Mouse (Mus musculus) forebrain, embryonic 11.5 days (tissue): ENCODE measurements around the gene Pde8a. TPM values are rescaled to one million over a fixed set of nuclear protein-coding genes. Genes with fewer than 3 reads are reported as not detected.
A peak's percentile ranks its signal among the peaks of the same experiment; 100 is the strongest.

Experiments
- ATAC-seq: fragments of 200-750 bp; cut with Nextera tagmentation; replicated peaks from 2 replicates; pipeline ENCODE4 v1.8.0; 2017; ENCODE audit warnings: moderate TSS enrichment; ENCODE audit not compliant: low FRiP score
- DNase-seq: peaks from one replicate; pipeline ENCODE4 v3.0.0-alpha.2; 2017; ENCODE audit warnings: low spot score
- H3K27ac ChIP-seq: fragments of 300-500 bp; sonication (generic); 2 replicates; pipeline ENCODE4 v1.5.1; 2014; ENCODE audit warnings: low read depth, low read length
- H3K27me3 ChIP-seq: fragments of 300-500 bp; sonication (generic); 2 replicates; pipeline ENCODE4 v1.6.1; 2014; ENCODE audit warnings: mild to moderate bottlenecking, low read length, mixed read lengths; ENCODE audit not compliant: control insufficient read depth, insufficient read depth
- H3K36me3 ChIP-seq: fragments of 300-500 bp; sonication (generic); 2 replicates; pipeline ENCODE4 v1.6.1; 2014; ENCODE audit warnings: mild to moderate bottlenecking, low read length, moderate library complexity, mixed read lengths; ENCODE audit not compliant: control insufficient read depth, insufficient read depth
- H3K4me1 ChIP-seq: fragments of 300-500 bp; sonication (generic); replicated peaks from 2 replicates; pipeline ENCODE4 v1.6.1; 2014; ENCODE audit warnings: low read length, mixed read lengths; ENCODE audit not compliant: control insufficient read depth, insufficient read depth
- H3K4me2 ChIP-seq: fragments of 300-500 bp; sonication (generic); 2 replicates; pipeline ENCODE4 v1.6.1; 2014; ENCODE audit warnings: low read depth, mild to moderate bottlenecking, low read length, moderate library complexity, mixed read lengths; ENCODE audit not compliant: severe bottlenecking
- H3K4me3 ChIP-seq: fragments of 300-500 bp; sonication (generic); 2 replicates; pipeline ENCODE4 v1.5.1; 2014; ENCODE audit warnings: low read depth, low read length
- H3K9ac ChIP-seq: fragments of 300-500 bp; sonication (generic); 2 replicates; pipeline ENCODE4 v1.6.1; 2014; ENCODE audit warnings: low read length
- H3K9me3 ChIP-seq: fragments of 300-500 bp; sonication (generic); 2 replicates; pipeline ENCODE4 v1.6.1; 2016; ENCODE audit warnings: low read length, mixed read lengths; ENCODE audit not compliant: control insufficient read depth
- WGBS: fragments of 180-500 bp; shearing (Covaris S2); extraction: QIAGEN DNeasy Blood & Tissue Kit; methylation state at CpG from one replicate; pipeline ENCODE4 v1.1.7; 2014; 5-methylcytosine and 5-hydroxymethylcytosine counted together
- polyA plus RNA-seq: library from polyadenylated mRNA; unstranded; fragments of >200 nt; fragmentation: Nextera tagmentation; extraction: Ambion mirVana; gene quantifications from 2 replicates; pipeline ENCODE4 v1.2.1, GENCODE M21; 2014

Gene Pde8a
- polyA plus RNA-seq, 1 experiment from 2014 or later = 2.4 TPM

DNA sequence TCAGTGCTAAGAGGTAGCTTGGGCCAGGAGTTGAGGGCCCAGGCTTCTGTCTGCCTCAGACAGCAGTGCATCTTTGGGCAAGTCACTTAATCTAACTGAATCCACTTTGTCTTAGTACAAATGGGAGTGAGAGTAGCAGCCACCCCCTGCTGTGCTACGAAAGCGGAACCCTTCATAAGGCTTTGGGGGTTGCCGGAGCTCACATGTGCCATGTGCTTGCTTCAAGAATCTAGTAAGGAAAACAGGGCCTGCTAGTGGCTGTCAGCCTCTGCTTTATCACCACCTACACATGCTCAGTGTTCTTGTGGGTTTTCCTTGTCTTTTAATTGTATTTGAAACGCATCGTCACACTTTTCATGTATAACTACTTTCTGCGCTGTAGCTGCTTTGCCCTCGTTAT is 87.9 kb downstream of the Pde8a start:
- Histone ChIP-seq H3K9me3 (no peaks in the 10 kb centered on the region), H3K4me1 (no peaks in the 10 kb centered on the region; the same call in 1 of the 2 replicates), H3K9ac (no peak overlapping the region), H3K4me3 (no peak overlapping the region), H3K4me2 (no peak overlapping the region), H3K27me3 (no peaks in the 10 kb centered on the region), H3K36me3 (no peaks in the 10 kb centered on the region), H3K27ac (no peak overlapping the region)
- 45% methylated on average over 7 of the region's 7 CpGs for WGBS
- DNase-seq (no peak), ATAC-seq (no peak)

DNA sequence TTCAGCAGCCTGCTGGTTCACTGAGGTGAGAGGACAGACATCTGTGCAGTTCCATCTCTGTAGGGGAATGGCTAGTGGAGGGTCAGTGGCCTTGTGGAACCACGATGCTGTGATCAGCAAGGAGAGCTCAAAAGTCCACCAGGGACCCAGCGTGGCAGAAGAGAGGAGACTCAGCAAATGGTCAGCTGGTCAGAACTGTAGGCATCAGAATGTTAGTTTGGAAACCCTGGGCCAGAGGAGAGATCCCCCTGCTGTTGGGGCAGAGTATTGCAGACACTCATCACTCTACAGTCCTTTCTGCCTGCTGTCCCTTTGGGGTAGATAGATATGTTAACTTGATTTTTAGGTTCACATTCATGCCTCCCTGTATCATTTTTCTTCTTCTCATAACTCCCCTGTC is 90.3 kb downstream of the Pde8a start:
- Histone ChIP-seq H3K27me3 (no peaks in the 10 kb centered on the region), H3K9ac (no peak overlapping the region), H3K4me3 (no peak overlapping the region), H3K36me3 (no peaks in the 10 kb centered on the region), H3K4me1 (no peaks in the 10 kb centered on the region; the same call in 1 of the 2 replicates), H3K4me2 (no peak overlapping the region), H3K27ac (no peak overlapping the region), H3K9me3 (no peaks in the 10 kb centered on the region)
- ATAC-seq (no peak), DNase-seq (no peak)
- 80% methylated on average over 2 of the region's 2 CpGs for WGBS

DNA sequence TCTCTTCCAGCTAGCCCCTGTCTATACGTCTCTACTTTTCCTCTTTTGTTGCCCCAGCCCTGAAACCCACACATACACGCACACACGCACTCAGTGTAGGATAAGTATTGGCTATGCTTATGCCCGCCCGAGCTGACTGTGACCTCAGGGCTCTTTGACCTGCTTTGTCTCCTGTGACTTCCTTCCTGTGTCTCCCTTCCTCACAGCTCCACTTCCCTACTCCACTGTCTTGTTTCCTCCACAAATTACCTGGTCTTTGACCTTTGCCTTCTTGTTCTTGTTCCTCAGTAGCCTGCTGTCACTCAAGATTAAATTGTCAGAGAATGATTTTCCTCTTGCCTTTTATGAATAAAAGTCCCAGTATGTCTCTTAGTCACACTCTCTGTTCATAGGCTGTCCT is 90.7 kb downstream of the Pde8a start:
- Histone ChIP-seq H3K4me1 (no peaks in the 10 kb centered on the region; the same call in 1 of the 2 replicates), H3K9me3 (no peaks in the 10 kb centered on the region), H3K27ac (no peak overlapping the region), H3K27me3 (no peaks in the 10 kb centered on the region), H3K36me3 (no peaks in the 10 kb centered on the region), H3K4me2 (no peak overlapping the region), H3K9ac (no peak overlapping the region), H3K4me3 (no peak overlapping the region)
- no peak for DNase-seq
- no peak for ATAC-seq
- WGBS = 88% methylated on average over 5 of the region's 5 CpGs

DNA sequence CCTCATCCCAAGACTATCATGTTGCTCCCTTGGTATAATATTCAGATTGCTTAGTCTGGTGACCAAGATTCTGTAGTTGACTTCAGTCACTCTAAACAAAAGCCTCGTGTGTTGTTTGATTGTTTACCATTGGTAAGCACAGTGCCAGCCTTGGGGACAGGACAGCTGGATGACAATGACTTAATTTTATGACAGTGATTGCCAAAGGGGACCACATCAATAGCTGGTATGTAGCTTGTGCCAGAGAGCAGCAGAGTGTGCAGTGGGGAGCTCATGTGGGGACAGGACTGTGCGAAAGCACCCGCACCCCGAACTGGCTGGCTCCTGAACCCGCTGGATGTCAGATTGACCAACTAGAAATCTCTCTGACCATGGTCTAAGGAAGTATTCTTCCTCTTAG is 91.3 kb downstream of the Pde8a start:
- Histone ChIP-seq H3K4me1 (no peaks in the 10 kb centered on the region; the same call in 1 of the 2 replicates), H3K9ac (no peak overlapping the region), H3K4me2 (no peak overlapping the region), H3K27me3 (no peaks in the 10 kb centered on the region), H3K27ac (no peak overlapping the region), H3K36me3 (no peaks in the 10 kb centered on the region), H3K4me3 (no peak overlapping the region), H3K9me3 (no peaks in the 10 kb centered on the region)
- no peak for DNase-seq
- 94% methylated on average over 5 of the region's 5 CpGs for WGBS
- ATAC-seq = no peak

DNA sequence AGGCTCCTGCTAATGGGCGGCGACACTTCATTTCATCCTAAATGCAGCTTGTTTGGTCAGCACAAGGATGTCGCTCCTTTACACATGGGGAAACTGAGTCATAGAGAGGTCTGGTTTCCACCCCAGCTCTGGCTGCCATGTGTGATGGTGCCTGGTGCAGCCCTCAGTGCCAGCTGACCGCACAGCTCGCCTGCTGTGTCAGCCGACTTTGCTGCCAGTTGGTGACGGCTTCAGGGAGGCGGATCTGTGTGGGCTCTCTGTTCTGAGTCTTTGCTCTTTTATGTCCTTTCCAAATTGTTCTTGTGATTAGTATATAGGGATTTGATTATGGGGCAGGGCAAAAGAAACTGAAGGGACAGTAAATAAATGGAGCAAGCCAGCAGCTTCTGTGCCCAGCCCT is 94.3 kb downstream of the Pde8a start:
- H3K4me3 ChIP-seq = no peak overlapping the region
- H3K4me2 ChIP-seq = no peak overlapping the region
- H3K27me3 ChIP-seq = no peaks in the 10 kb centered on the region
- H3K4me1 ChIP-seq = no peaks in the 10 kb centered on the region; the same call in 1 of the 2 replicates
- DNase-seq (peak; percentile 44), ATAC-seq (no peak)
- H3K9ac ChIP-seq = no peak overlapping the region
- 78% methylated on average over 8 of the region's 8 CpGs for WGBS
- H3K9me3 ChIP-seq = no peaks in the 10 kb centered on the region
- H3K36me3 ChIP-seq = no peaks in the 10 kb centered on the region
- H3K27ac ChIP-seq = no peak overlapping the region

DNA sequence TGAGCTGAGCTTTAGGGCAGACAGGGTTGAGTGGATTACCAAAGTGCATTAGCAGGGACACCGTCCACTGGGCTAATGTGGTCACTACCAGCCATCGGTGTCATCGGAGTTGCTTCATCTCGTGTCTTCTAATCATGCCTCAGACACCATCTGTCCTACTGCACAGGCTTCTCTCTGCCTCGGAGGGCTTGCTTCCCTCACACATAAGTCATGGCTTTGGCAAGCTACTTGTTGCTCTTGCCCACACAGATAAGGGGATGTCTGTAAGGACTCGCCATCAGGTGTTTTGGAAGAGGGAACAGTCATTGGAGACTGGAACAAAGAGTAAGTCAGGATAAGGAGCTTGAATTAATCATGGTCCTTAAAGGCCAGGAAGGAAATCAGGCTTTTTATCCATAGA is 95.9 kb downstream of the Pde8a start:
- Histone ChIP-seq H3K4me2 (no peak overlapping the region), H3K9ac (no peak overlapping the region), H3K4me3 (no peak overlapping the region), H3K36me3 (no peaks in the 10 kb centered on the region), H3K4me1 (no peaks in the 10 kb centered on the region), H3K9me3 (no peaks in the 10 kb centered on the region), H3K27me3 (no peaks in the 10 kb centered on the region), H3K27ac (no peak overlapping the region)
- DNase-seq (peak; percentile 10), ATAC-seq (no peak)
- whole genome bisulfite sequencing = 94% methylated on average over 6 of the region's 6 CpGs

DNA sequence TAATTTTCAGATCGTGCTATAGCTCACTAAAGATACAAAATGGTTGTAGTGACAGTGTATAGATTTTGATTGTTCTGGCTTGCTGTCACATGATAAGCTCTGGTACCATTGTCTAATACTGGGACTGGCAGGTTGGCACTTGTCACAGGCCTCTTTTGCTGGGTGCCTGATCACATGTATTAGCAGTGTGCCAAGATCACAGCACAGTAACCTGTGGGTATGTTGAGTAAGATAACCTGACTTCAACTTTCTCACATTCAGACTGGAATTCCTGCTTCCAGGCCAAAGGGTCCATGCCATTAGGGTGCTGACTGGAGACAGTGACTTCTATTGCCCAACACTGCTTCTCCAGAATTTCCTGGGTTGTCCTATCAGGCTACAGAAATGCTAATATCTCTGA is 97.7 kb downstream of the Pde8a start:
- whole genome bisulfite sequencing = 95% methylated on average over 1 of the region's 1 CpGs
- no peak overlapping the region for H3K4me2 ChIP-seq
- H3K9ac ChIP-seq = no peak overlapping the region
- no peak overlapping the region for H3K4me3 ChIP-seq
- no peak for ATAC-seq
- H3K27ac ChIP-seq = no peak overlapping the region
- H3K36me3 ChIP-seq = no peaks in the 10 kb centered on the region
- H3K4me1 ChIP-seq = no peaks in the 10 kb centered on the region
- no peaks in the 10 kb centered on the region for H3K27me3 ChIP-seq
- H3K9me3 ChIP-seq = no peaks in the 10 kb centered on the region
- peak; percentile 14 for DNase-seq

DNA sequence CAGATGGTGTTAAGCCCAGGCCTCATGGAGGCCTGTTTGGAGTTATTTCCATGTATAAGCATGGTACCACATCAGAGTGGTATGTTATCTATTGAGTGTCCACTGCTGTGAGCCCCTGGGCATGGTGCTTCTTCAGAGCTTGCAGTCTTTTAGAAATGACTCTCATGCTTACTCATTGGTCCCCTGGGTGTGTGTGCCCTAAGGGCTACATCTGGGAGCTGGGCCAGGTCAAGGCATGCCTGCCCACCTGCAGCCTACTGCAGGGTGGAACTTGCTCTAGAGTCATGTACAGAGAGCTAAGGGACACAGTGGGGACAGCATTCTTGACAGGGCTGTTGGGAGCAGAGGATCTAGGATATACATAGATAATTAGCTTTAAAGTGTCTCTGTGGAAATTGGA is 98.2 kb downstream of the Pde8a start:
- Histone ChIP-seq H3K36me3 (no peaks in the 10 kb centered on the region), H3K4me3 (no peak overlapping the region), H3K27me3 (no peaks in the 10 kb centered on the region), H3K9me3 (no peaks in the 10 kb centered on the region), H3K9ac (no peak overlapping the region), H3K4me1 (no peaks in the 10 kb centered on the region), H3K4me2 (no peak overlapping the region), H3K27ac (no peak overlapping the region)
- ATAC-seq (no peak), DNase-seq (peak; percentile 10)

DNA sequence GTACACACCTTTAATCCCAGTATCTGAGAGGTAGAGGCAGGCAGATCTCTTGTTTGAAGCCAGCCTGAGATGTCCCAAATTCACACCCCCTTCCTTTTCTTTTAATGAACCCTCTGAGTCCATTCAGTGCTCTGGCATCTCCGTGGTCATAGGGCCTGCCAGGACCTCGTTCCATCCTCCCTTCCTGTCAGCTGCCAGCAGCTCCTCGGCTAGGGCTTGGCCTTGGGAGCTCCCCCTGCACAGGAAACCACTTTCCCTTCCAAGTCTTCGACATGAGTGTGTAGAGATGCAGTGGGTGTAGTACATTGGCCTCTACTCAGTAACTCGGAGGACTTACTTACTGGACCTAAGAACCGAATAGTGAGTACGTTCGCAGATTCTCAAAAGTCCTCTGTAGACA is 102.2 kb downstream of the Pde8a start:
- Histone ChIP-seq H3K27me3 (no peaks in the 10 kb centered on the region), H3K4me3 (no peak overlapping the region), H3K4me1 (no peaks in the 10 kb centered on the region), H3K36me3 (no peaks in the 10 kb centered on the region), H3K9ac (no peak overlapping the region), H3K27ac (no peak overlapping the region), H3K4me2 (no peak overlapping the region), H3K9me3 (no peaks in the 10 kb centered on the region)
- peak; percentile 11 for DNase-seq
- no peak for ATAC-seq
- 80% methylated on average over 8 of the region's 8 CpGs for WGBS
